Mouse (Mus musculus): ENCODE data around the gene Nectin1. TPM values are rescaled to one million over a fixed set of nuclear protein-coding genes. Genes with fewer than 3 reads are reported as not detected.
A peak's percentile ranks its signal among the peaks of the same experiment; 100 is the strongest.

The Nectin1 gene
- polyA plus RNA-seq, 1 experiment from 2014 or later = 7.4 TPM

GRCm38 (mm10) chr9:43744138-43744981, 576 bp downstream of the Nectin1 start:
- H3K4me3 ChIP-seq = peak overlapping the region; percentile 79
- peak overlapping the region; percentile 97 for H3K27ac ChIP-seq
- peaks cover 39% of the 10 kb centered on the region for H3K27me3 ChIP-seq (ENCODE audit: poor library complexity, severe bottlenecking)
- DNase-seq (ENCODE audit: extremely low spot score, low spot score) = peak; percentile 75
- WGBS = under 1% methylated on average over 72 of the region's 77 CpGs
- peaks cover 10% of the 10 kb centered on the region; the same call in 1 of the 2 replicates for H3K36me3 ChIP-seq (replicated peaks)
- H3K4me1 ChIP-seq = peaks cover 68% of the 10 kb centered on the region
- no peaks in the 10 kb centered on the region for H3K9me3 ChIP-seq

- Histone ChIP-seq H3K9me3 (no peaks in the 10 kb centered on the region), H3K4me3 (peak overlapping the region; percentile 79), H3K27ac (peak overlapping the region; percentile 97), H3K27me3 (ENCODE audit: poor library complexity, severe bottlenecking) (peaks cover 39% of the 10 kb centered on the region), H3K36me3 (replicated peaks) (peaks cover 17% of the 10 kb centered on the region), H3K4me1 (peaks cover 76% of the 10 kb centered on the region)
- under 1% methylated on average over 43 of the region's 43 CpGs for WGBS
- DNase-seq (ENCODE audit: extremely low spot score, low spot score) = peak; percentile 84
These were observed 1.4 kb downstream of the Nectin1 start for GRCm38 (mm10) chr9:43745051-43745792.

GRCm38 (mm10) chr9:43745951-43746703, 2.3 kb downstream of the Nectin1 start:
- Histone ChIP-seq H3K4me3 (peak overlapping the region; percentile 79), H3K27ac (peak overlapping the region; percentile 97), H3K4me1 (peaks cover 85% of the 10 kb centered on the region), H3K36me3 (replicated peaks) (peaks cover 26% of the 10 kb centered on the region), H3K27me3 (ENCODE audit: poor library complexity, severe bottlenecking) (peaks cover 37% of the 10 kb centered on the region), H3K9me3 (no peaks in the 10 kb centered on the region)
- WGBS = 2% methylated on average over 13 of the region's 13 CpGs
- DNase-seq (ENCODE audit: extremely low spot score, low spot score) = peak; percentile 51

- 22% methylated on average over 9 of the region's 9 CpGs for WGBS
- peaks cover 41% of the 10 kb centered on the region for H3K36me3 ChIP-seq (replicated peaks)
- H3K4me3 ChIP-seq = peak overlapping the region; percentile 79
- H3K27me3 ChIP-seq (ENCODE audit: poor library complexity, severe bottlenecking) = peaks cover 28% of the 10 kb centered on the region
- no peaks in the 10 kb centered on the region for H3K9me3 ChIP-seq
- peak overlapping the region; percentile 97 for H3K27ac ChIP-seq
- no peak for DNase-seq (ENCODE audit: extremely low spot score, low spot score)
- peaks cover 87% of the 10 kb centered on the region for H3K4me1 ChIP-seq
These were observed 3.9 kb downstream of the Nectin1 start for GRCm38 (mm10) chr9:43747710-43748109.

- no peak for DNase-seq (ENCODE audit: extremely low spot score, low spot score)
- Histone ChIP-seq H3K27me3 (ENCODE audit: poor library complexity, severe bottlenecking) (peaks cover 28% of the 10 kb centered on the region), H3K4me3 (no peak overlapping the region), H3K36me3 (replicated peaks) (peaks cover 45% of the 10 kb centered on the region), H3K4me1 (peaks cover 84% of the 10 kb centered on the region), H3K27ac (peak overlapping the region; percentile 44; the same call in 1 of the 2 replicates), H3K9me3 (no peaks in the 10 kb centered on the region)
- 80% methylated on average over 5 of the region's 5 CpGs for WGBS
These were observed 4.7 kb downstream of the Nectin1 start for GRCm38 (mm10) chr9:43748519-43748918.

GRCm38 (mm10) chr9:43750053-43750452, 6.3 kb downstream of the Nectin1 start:
- no peak for DNase-seq (ENCODE audit: extremely low spot score, low spot score)
- Histone ChIP-seq H3K27ac (peak overlapping the region; percentile 6; the same call in 1 of the 2 replicates), H3K4me1 (peaks cover 93% of the 10 kb centered on the region), H3K9me3 (no peaks in the 10 kb centered on the region), H3K27me3 (ENCODE audit: poor library complexity, severe bottlenecking) (peaks cover 26% of the 10 kb centered on the region), H3K36me3 (replicated peaks) (peaks cover 49% of the 10 kb centered on the region), H3K4me3 (no peak overlapping the region)
- 78% methylated on average over 9 of the region's 9 CpGs for WGBS

- peaks cover 51% of the 10 kb centered on the region for H3K36me3 ChIP-seq (replicated peaks)
- DNase-seq (ENCODE audit: extremely low spot score, low spot score) = no peak
- H3K4me3 ChIP-seq = no peak overlapping the region
- 63% methylated on average over 8 of the region's 8 CpGs for WGBS
- H3K4me1 ChIP-seq = peaks cover 93% of the 10 kb centered on the region
- H3K9me3 ChIP-seq = no peaks in the 10 kb centered on the region
- peak overlapping the region; percentile 63; the same call in 1 of the 2 replicates for H3K27ac ChIP-seq
- peaks cover 16% of the 10 kb centered on the region for H3K27me3 ChIP-seq (ENCODE audit: poor library complexity, severe bottlenecking)
These were observed 7.3 kb downstream of the Nectin1 start for GRCm38 (mm10) chr9:43751111-43751510.

GRCm38 (mm10) chr9:43753481-43753880, 9.7 kb downstream of the Nectin1 start:
- Histone ChIP-seq H3K4me1 (peaks cover 93% of the 10 kb centered on the region), H3K27ac (0 out of 2 replicates have a peak overlapping the region, but pooled peaks have one; percentile 63)
- WGBS = 89% methylated on average over 6 of the region's 6 CpGs

GRCm38 (mm10) chr9:43754083-43754482, 10.3 kb downstream of the Nectin1 start:
- 67% methylated on average over 5 of the region's 5 CpGs for WGBS
- no peaks in the 10 kb centered on the region for H3K9me3 ChIP-seq
- H3K27ac ChIP-seq = peak overlapping the region; percentile 63; the same call in 1 of the 2 replicates
- no peak for DNase-seq (ENCODE audit: extremely low spot score, low spot score)
- H3K4me1 ChIP-seq = peaks cover 93% of the 10 kb centered on the region
- H3K27me3 ChIP-seq (ENCODE audit: poor library complexity, severe bottlenecking) = no peaks in the 10 kb centered on the region
- peaks cover 47% of the 10 kb centered on the region for H3K36me3 ChIP-seq (replicated peaks)
- H3K4me3 ChIP-seq = no peak overlapping the region

More at GRCm38 (mm10) chr9:43753481-43753880, 9.7 kb downstream of the Nectin1 start:
- Histone ChIP-seq H3K27me3 (ENCODE audit: poor library complexity, severe bottlenecking) (no peaks in the 10 kb centered on the region), H3K4me3 (no peak overlapping the region), H3K36me3 (replicated peaks) (peaks cover 49% of the 10 kb centered on the region), H3K9me3 (no peaks in the 10 kb centered on the region)
- no peak for DNase-seq (ENCODE audit: extremely low spot score, low spot score)

- H3K27ac ChIP-seq = peak overlapping the region; percentile 63; the same call in 1 of the 2 replicates
- 77% methylated on average over 9 of the region's 9 CpGs for WGBS
These were observed 11.0 kb downstream of the Nectin1 start for GRCm38 (mm10) chr9:43754768-43755197.

GRCm38 (mm10) chr9:43755464-43755863, 11.7 kb downstream of the Nectin1 start:
- Histone ChIP-seq H3K36me3 (replicated peaks) (peaks cover 40% of the 10 kb centered on the region), H3K27me3 (ENCODE audit: poor library complexity, severe bottlenecking) (no peaks in the 10 kb centered on the region), H3K4me1 (peaks cover 93% of the 10 kb centered on the region), H3K9me3 (no peaks in the 10 kb centered on the region), H3K4me3 (no peak overlapping the region), H3K27ac (0 out of 2 replicates have a peak overlapping the region, but pooled peaks have one; percentile 63)
- 85% methylated on average over 4 of the region's 4 CpGs for WGBS
- no peak for DNase-seq (ENCODE audit: extremely low spot score, low spot score)

More at GRCm38 (mm10) chr9:43754768-43755197, 11.0 kb downstream of the Nectin1 start:
- peaks cover 46% of the 10 kb centered on the region for H3K36me3 ChIP-seq (replicated peaks)
- H3K4me3 ChIP-seq = no peak overlapping the region
- no peaks in the 10 kb centered on the region for H3K27me3 ChIP-seq (ENCODE audit: poor library complexity, severe bottlenecking)
- H3K9me3 ChIP-seq = no peaks in the 10 kb centered on the region
- peaks cover 93% of the 10 kb centered on the region for H3K4me1 ChIP-seq
- no peak for DNase-seq (ENCODE audit: extremely low spot score, low spot score)

- Histone ChIP-seq H3K9me3 (no peaks in the 10 kb centered on the region), H3K4me3 (no peak overlapping the region), H3K4me1 (peaks cover 93% of the 10 kb centered on the region), H3K36me3 (replicated peaks) (peaks cover 35% of the 10 kb centered on the region), H3K27me3 (ENCODE audit: poor library complexity, severe bottlenecking) (no peaks in the 10 kb centered on the region), H3K27ac (peak overlapping the region; percentile 65; the same call in 1 of the 2 replicates)
- WGBS = 76% methylated on average over 2 of the region's 2 CpGs
- DNase-seq (ENCODE audit: extremely low spot score, low spot score) = no peak
These were observed 12.1 kb downstream of the Nectin1 start for GRCm38 (mm10) chr9:43755928-43756327.
